Mouse (Mus musculus): Measurements from ENCODE around the gene Rtl1. TPM values are rescaled to one million over a fixed set of nuclear protein-coding genes. Genes with fewer than 3 reads are reported as not detected.

Rtl1 gene
- 0.53 and 0.54 TPM in 2 replicates for polyA plus RNA-seq (2014; fragmentation: Nextera tagmentation; extraction: Ambion mirVana)

- peaks cover 34% of the 10 kb centered on the region for H3K36me3 ChIP-seq (ENCODE audit: control insufficient read depth, insufficient read depth, low read length)
- no peak within 1 kb of the TSS for H3K27ac ChIP-seq (replicated peaks in 1 of 2; ENCODE audit: control insufficient read depth in 1 of 2, insufficient read depth in 1 of 2, low read depth in 2 of 2, low read length in 2 of 2)
- no peak within 1 kb of the TSS for H3K4me3 ChIP-seq (ENCODE audit: control insufficient read depth in 1 of 2, insufficient read depth in 1 of 2, low read depth in 1 of 2, low read length in 2 of 2)
- 76% methylated on average over 7 of the region's 7 CpGs for WGBS
- no peaks in the 10 kb centered on the region for H3K9me3 ChIP-seq (ENCODE audit: control insufficient read depth, low read length)
- ATAC-seq (ENCODE audit: insufficient number of reproducible peaks, insufficient read depth, low FRiP score, low read depth): no peak
- no peak within 1 kb of the TSS for H3K4me2 ChIP-seq (ENCODE audit: low read length)
- no peak within 1 kb of the TSS for H3K9ac ChIP-seq (ENCODE audit: low read length)
- no peaks in the 10 kb centered on the region for H3K27me3 ChIP-seq (ENCODE audit: control insufficient read depth, insufficient read depth, low read length)
- H3K4me1 ChIP-seq (ENCODE audit: control insufficient read depth in 2 of 2, insufficient read depth in 2 of 2, low read length in 2 of 2): peaks cover 8 to 16% of the 10 kb centered on the region in 2 experiments
These were observed at the start of gene Rtl1 for GRCm38 (mm10) chr12:109600230-109600629. Rtl1 (minus strand) TSS chr12:109600330.

- 61% methylated on average over 3 of the region's 3 CpGs for WGBS
- H3K36me3 ChIP-seq (ENCODE audit: control insufficient read depth, insufficient read depth, low read length): 0 out of 2 replicates have a peak, but pooled peaks cover 9% of the 10 kb centered on the region
- H3K9me3 ChIP-seq (ENCODE audit: control insufficient read depth, low read length): no peaks in the 10 kb centered on the region
- ATAC-seq (ENCODE audit: insufficient number of reproducible peaks, insufficient read depth, low FRiP score, low read depth): no peak
- H3K4me1 ChIP-seq (ENCODE audit: control insufficient read depth in 2 of 2, insufficient read depth in 2 of 2, low read length in 2 of 2): no peaks in the 10 kb centered on the region
- H3K27me3 ChIP-seq (ENCODE audit: control insufficient read depth, insufficient read depth, low read length): no peaks in the 10 kb centered on the region
- no peak overlapping the region for H3K4me2 ChIP-seq (ENCODE audit: low read length)
- no peak overlapping the region for H3K4me3 ChIP-seq (ENCODE audit: control insufficient read depth in 1 of 2, insufficient read depth in 1 of 2, low read depth in 1 of 2, low read length in 2 of 2)
- no peak overlapping the region for H3K9ac ChIP-seq (ENCODE audit: low read length)
- no peak overlapping the region for H3K27ac ChIP-seq (replicated peaks in 1 of 2; ENCODE audit: control insufficient read depth in 1 of 2, insufficient read depth in 1 of 2, low read depth in 2 of 2, low read length in 2 of 2)
These were observed 40.5 kb upstream of the Rtl1 start for GRCm38 (mm10) chr12:109640560-109641167.

- Histone ChIP-seq H3K9ac (ENCODE audit: low read length) (no peak overlapping the region), H3K36me3 (ENCODE audit: control insufficient read depth, insufficient read depth, low read length) (peaks cover 6% of the 10 kb centered on the region; the same call in 1 of the 2 replicates), H3K27ac (replicated peaks in 1 of 2; ENCODE audit: control insufficient read depth in 1 of 2, insufficient read depth in 1 of 2, low read depth in 2 of 2, low read length in 2 of 2) (no peak overlapping the region), H3K9me3 (ENCODE audit: control insufficient read depth, low read length) (no peaks in the 10 kb centered on the region), H3K4me1 (ENCODE audit: control insufficient read depth in 2 of 2, insufficient read depth in 2 of 2, low read length in 2 of 2) (no peaks in the 10 kb centered on the region), H3K27me3 (ENCODE audit: control insufficient read depth, insufficient read depth, low read length) (no peaks in the 10 kb centered on the region), H3K4me3 (ENCODE audit: control insufficient read depth in 1 of 2, insufficient read depth in 1 of 2, low read depth in 1 of 2, low read length in 2 of 2) (no peak overlapping the region), H3K4me2 (ENCODE audit: low read length) (no peak overlapping the region)
- WGBS: 56% methylated on average over 3 of the region's 3 CpGs
- ATAC-seq (ENCODE audit: insufficient number of reproducible peaks, insufficient read depth, low FRiP score, low read depth): no peak
These were observed 31.9 kb upstream of the Rtl1 start for GRCm38 (mm10) chr12:109632035-109632434.

- H3K9me3 ChIP-seq (ENCODE audit: control insufficient read depth, low read length): no peaks in the 10 kb centered on the region
- no peak overlapping the region for H3K9ac ChIP-seq (ENCODE audit: low read length)
- no peaks in the 10 kb centered on the region for H3K27me3 ChIP-seq (ENCODE audit: control insufficient read depth, insufficient read depth, low read length)
- H3K27ac ChIP-seq (replicated peaks in 1 of 2; ENCODE audit: control insufficient read depth in 1 of 2, insufficient read depth in 1 of 2, low read depth in 2 of 2, low read length in 2 of 2): no peak overlapping the region
- no peaks in the 10 kb centered on the region for H3K4me1 ChIP-seq (ENCODE audit: control insufficient read depth in 2 of 2, insufficient read depth in 2 of 2, low read length in 2 of 2)
- no peak overlapping the region for H3K4me2 ChIP-seq (ENCODE audit: low read length)
- WGBS: 93% methylated on average over 1 of the region's 1 CpGs
- ATAC-seq (ENCODE audit: insufficient number of reproducible peaks, insufficient read depth, low FRiP score, low read depth): no peak
- H3K4me3 ChIP-seq (ENCODE audit: control insufficient read depth in 1 of 2, insufficient read depth in 1 of 2, low read depth in 1 of 2, low read length in 2 of 2): no peak overlapping the region
- H3K36me3 ChIP-seq (ENCODE audit: control insufficient read depth, insufficient read depth, low read length): peaks cover 17% of the 10 kb centered on the region; the same call in 1 of the 2 replicates
These were observed 28.8 kb upstream of the Rtl1 start for GRCm38 (mm10) chr12:109628887-109629286.

- no peak for ATAC-seq (ENCODE audit: insufficient number of reproducible peaks, insufficient read depth, low FRiP score, low read depth)
- peaks cover 17% of the 10 kb centered on the region; the same call in 1 of the 2 replicates for H3K36me3 ChIP-seq (ENCODE audit: control insufficient read depth, insufficient read depth, low read length)
- 82% methylated on average over 5 of the region's 5 CpGs for WGBS
These were observed 26.8 kb upstream of the Rtl1 start for GRCm38 (mm10) chr12:109626910-109627309.

GRCm38 (mm10) chr12:109620196-109620595 is 20.1 kb upstream of the Rtl1 start:
- Histone ChIP-seq H3K9me3 (ENCODE audit: control insufficient read depth, low read length) (no peaks in the 10 kb centered on the region), H3K36me3 (ENCODE audit: control insufficient read depth, insufficient read depth, low read length) (0 out of 2 replicates have a peak, but pooled peaks cover 13% of the 10 kb centered on the region), H3K4me2 (ENCODE audit: low read length) (no peak overlapping the region), H3K4me3 (ENCODE audit: control insufficient read depth in 1 of 2, insufficient read depth in 1 of 2, low read depth in 1 of 2, low read length in 2 of 2) (no peak overlapping the region), H3K27ac (replicated peaks in 1 of 2; ENCODE audit: control insufficient read depth in 1 of 2, insufficient read depth in 1 of 2, low read depth in 2 of 2, low read length in 2 of 2) (no peak overlapping the region), H3K9ac (ENCODE audit: low read length) (no peak overlapping the region), H3K4me1 (ENCODE audit: control insufficient read depth in 2 of 2, insufficient read depth in 2 of 2, low read length in 2 of 2) (no peaks in the 10 kb centered on the region), H3K27me3 (ENCODE audit: control insufficient read depth, insufficient read depth, low read length) (no peaks in the 10 kb centered on the region)
- no peak for ATAC-seq (ENCODE audit: insufficient number of reproducible peaks, insufficient read depth, low FRiP score, low read depth)
- 83% methylated on average over 3 of the region's 3 CpGs for WGBS

More at GRCm38 (mm10) chr12:109626910-109627309, 26.8 kb upstream of the Rtl1 start:
- H3K27me3 ChIP-seq (ENCODE audit: control insufficient read depth, insufficient read depth, low read length): no peaks in the 10 kb centered on the region
- no peak overlapping the region for H3K9ac ChIP-seq (ENCODE audit: low read length)
- no peak overlapping the region for H3K4me2 ChIP-seq (ENCODE audit: low read length)
- H3K27ac ChIP-seq (replicated peaks in 1 of 2; ENCODE audit: control insufficient read depth in 1 of 2, insufficient read depth in 1 of 2, low read depth in 2 of 2, low read length in 2 of 2): no peak overlapping the region
- no peaks in the 10 kb centered on the region for H3K9me3 ChIP-seq (ENCODE audit: control insufficient read depth, low read length)
- H3K4me1 ChIP-seq (ENCODE audit: control insufficient read depth in 2 of 2, insufficient read depth in 2 of 2, low read length in 2 of 2): no peaks in the 10 kb centered on the region
- H3K4me3 ChIP-seq (ENCODE audit: control insufficient read depth in 1 of 2, insufficient read depth in 1 of 2, low read depth in 1 of 2, low read length in 2 of 2): no peak overlapping the region

GRCm38 (mm10) chr12:109617993-109618392 is 17.9 kb upstream of the Rtl1 start:
- Histone ChIP-seq H3K4me1 (ENCODE audit: control insufficient read depth in 2 of 2, insufficient read depth in 2 of 2, low read length in 2 of 2) (no peaks in the 10 kb centered on the region), H3K4me2 (ENCODE audit: low read length) (no peak overlapping the region), H3K36me3 (ENCODE audit: control insufficient read depth, insufficient read depth, low read length) (0 out of 2 replicates have a peak, but pooled peaks cover 18% of the 10 kb centered on the region), H3K27me3 (ENCODE audit: control insufficient read depth, insufficient read depth, low read length) (no peaks in the 10 kb centered on the region), H3K4me3 (ENCODE audit: control insufficient read depth in 1 of 2, insufficient read depth in 1 of 2, low read depth in 1 of 2, low read length in 2 of 2) (no peak overlapping the region), H3K9ac (ENCODE audit: low read length) (no peak overlapping the region), H3K9me3 (ENCODE audit: control insufficient read depth, low read length) (no peaks in the 10 kb centered on the region), H3K27ac (replicated peaks in 1 of 2; ENCODE audit: control insufficient read depth in 1 of 2, insufficient read depth in 1 of 2, low read depth in 2 of 2, low read length in 2 of 2) (no peak overlapping the region)
- 76% methylated on average over 14 of the region's 14 CpGs for WGBS
- no peak for ATAC-seq (ENCODE audit: insufficient number of reproducible peaks, insufficient read depth, low FRiP score, low read depth)

- no peak overlapping the region for H3K27ac ChIP-seq (replicated peaks in 1 of 2; ENCODE audit: control insufficient read depth in 1 of 2, insufficient read depth in 1 of 2, low read depth in 2 of 2, low read length in 2 of 2)
- H3K4me2 ChIP-seq (ENCODE audit: low read length): no peak overlapping the region
- H3K27me3 ChIP-seq (ENCODE audit: control insufficient read depth, insufficient read depth, low read length): 0 out of 2 replicates have a peak, but pooled peaks cover 3% of the 10 kb centered on the region
- WGBS: 60% methylated on average over 15 of the region's 15 CpGs
- no peak overlapping the region for H3K9ac ChIP-seq (ENCODE audit: low read length)
- H3K4me3 ChIP-seq (ENCODE audit: control insufficient read depth in 1 of 2, insufficient read depth in 1 of 2, low read depth in 1 of 2, low read length in 2 of 2): no peak overlapping the region
- H3K9me3 ChIP-seq (ENCODE audit: control insufficient read depth, low read length): no peaks in the 10 kb centered on the region
- no peak for ATAC-seq (ENCODE audit: insufficient number of reproducible peaks, insufficient read depth, low FRiP score, low read depth)
- peaks cover 18% of the 10 kb centered on the region; the same call in 1 of the 2 replicates for H3K36me3 ChIP-seq (ENCODE audit: control insufficient read depth, insufficient read depth, low read length)
- no peaks in the 10 kb centered on the region for H3K4me1 ChIP-seq (ENCODE audit: control insufficient read depth in 2 of 2, insufficient read depth in 2 of 2, low read length in 2 of 2)
These were observed 17.0 kb upstream of the Rtl1 start for GRCm38 (mm10) chr12:109617126-109617525.
